Mouse (Mus musculus) limb, embryonic 15.5 days (tissue): ENCODE measurements around the gene Tnfrsf9. TPM values are rescaled to one million over a fixed set of nuclear protein-coding genes. Genes with fewer than 3 reads are reported as not detected.

Source experiments
- ATAC-seq: fragments of 200-750 bp; cut with Nextera tagmentation; 2 replicates; pipeline ENCODE4 v1.8.0; 2017; ENCODE audit warnings: low read depth, moderate TSS enrichment; ENCODE audit not compliant: insufficient number of reproducible peaks, low FRiP score, low TSS enrichment
- H3K27ac ChIP-seq: fragments of 300-500 bp; sonication (generic); 2 replicates; pipeline ENCODE4 v1.5.1; 2015; ENCODE audit warnings: moderate library complexity, mild to moderate bottlenecking, inconsistent platforms
- H3K27me3 ChIP-seq: fragments of 300-500 bp; sonication (generic); 2 replicates; pipeline ENCODE4 v1.6.1; 2015; ENCODE audit warnings: inconsistent platforms
- H3K36me3 ChIP-seq: fragments of 300-500 bp; sonication (generic); 2 replicates; pipeline ENCODE4 v1.6.1; 2015; ENCODE audit warnings: inconsistent platforms
- H3K4me1 ChIP-seq: fragments of 300-500 bp; sonication (generic); 2 replicates; pipeline ENCODE4 v1.6.1; 2015; ENCODE audit warnings: inconsistent platforms
- H3K4me2 ChIP-seq: fragments of 300-500 bp; sonication (generic); 2 replicates; pipeline ENCODE4 v1.6.1; 2015; ENCODE audit warnings: mild to moderate bottlenecking, inconsistent platforms
- H3K4me3 ChIP-seq: fragments of 300-500 bp; sonication (generic); 2 replicates; pipeline ENCODE4 v1.5.1; 2015; ENCODE audit warnings: mild to moderate bottlenecking, inconsistent platforms
- H3K9ac ChIP-seq: fragments of 300-500 bp; sonication (generic); 2 replicates; pipeline ENCODE4 v1.6.1; 2015; ENCODE audit warnings: inconsistent platforms
- H3K9me3 ChIP-seq: fragments of 300-500 bp; sonication (generic); 2 replicates; pipeline ENCODE4 v1.6.1; 2016; ENCODE audit warnings: inconsistent platforms
- WGBS: fragments of 180-500 bp; shearing (Covaris S2); methylation state at CpG from one replicate; pipeline ENCODE4 v1.1.7; 2015; 5-methylcytosine and 5-hydroxymethylcytosine counted together
- polyA plus RNA-seq: library from polyadenylated mRNA; unstranded; fragments of >200 nt; fragmentation: Nextera tagmentation; extraction: Ambion mirVana; gene quantifications from 2 replicates; pipeline ENCODE4 v1.2.1, GENCODE M21; 2015

Tnfrsf9 gene
- polyA plus RNA-seq, 1 experiment from 2014 or later: 0.83 TPM

GRCm38 (mm10) chr4:150975145-150975544 is 60.8 kb downstream of the Tnfrsf9 start:
- H3K4me3 ChIP-seq: no peak overlapping the region
- H3K9me3 ChIP-seq: no peaks in the 10 kb centered on the region
- H3K9ac ChIP-seq: no peak overlapping the region
- no peaks in the 10 kb centered on the region for H3K4me1 ChIP-seq
- no peak overlapping the region for H3K27ac ChIP-seq
- WGBS: 22% methylated on average over 1 of the region's 1 CpGs
- no peaks in the 10 kb centered on the region for H3K36me3 ChIP-seq
- no peak overlapping the region for H3K4me2 ChIP-seq
- no peak for ATAC-seq
- no peaks in the 10 kb centered on the region for H3K27me3 ChIP-seq

GRCm38 (mm10) chr4:150978156-150978910 is 64.0 kb downstream of the Tnfrsf9 start:
- WGBS: 83% methylated on average over 21 of the region's 21 CpGs
- H3K27me3 ChIP-seq: no peaks in the 10 kb centered on the region
- H3K36me3 ChIP-seq: no peaks in the 10 kb centered on the region
- H3K4me2 ChIP-seq: no peak overlapping the region
- ATAC-seq: no peak
- H3K9me3 ChIP-seq: no peaks in the 10 kb centered on the region
- no peaks in the 10 kb centered on the region for H3K4me1 ChIP-seq
- no peak overlapping the region for H3K27ac ChIP-seq
- no peak overlapping the region for H3K9ac ChIP-seq
- no peak overlapping the region for H3K4me3 ChIP-seq

GRCm38 (mm10) chr4:150979455-150979854 is 65.1 kb downstream of the Tnfrsf9 start:
- no peak for ATAC-seq
- Histone ChIP-seq H3K4me3 (no peak overlapping the region), H3K4me1 (no peaks in the 10 kb centered on the region), H3K9me3 (no peaks in the 10 kb centered on the region), H3K36me3 (no peaks in the 10 kb centered on the region), H3K9ac (no peak overlapping the region), H3K27ac (no peak overlapping the region), H3K4me2 (no peak overlapping the region), H3K27me3 (no peaks in the 10 kb centered on the region)
- WGBS: 64% methylated on average over 9 of the region's 9 CpGs

- Histone ChIP-seq H3K4me3 (no peak overlapping the region), H3K9me3 (no peaks in the 10 kb centered on the region), H3K36me3 (no peaks in the 10 kb centered on the region), H3K27me3 (no peaks in the 10 kb centered on the region), H3K27ac (no peak overlapping the region), H3K9ac (no peak overlapping the region), H3K4me1 (no peaks in the 10 kb centered on the region), H3K4me2 (no peak overlapping the region)
- WGBS: 83% methylated on average over 5 of the region's 5 CpGs
- no peak for ATAC-seq
Observed at GRCm38 (mm10) chr4:150980153-150980552, 65.8 kb downstream of the Tnfrsf9 start.

- H3K36me3 ChIP-seq: no peaks in the 10 kb centered on the region
- no peak overlapping the region for H3K4me3 ChIP-seq
- H3K4me2 ChIP-seq: no peak overlapping the region
- H3K27me3 ChIP-seq: no peaks in the 10 kb centered on the region
- ATAC-seq: no peak
- 46% methylated on average over 6 of the region's 6 CpGs for WGBS
- no peaks in the 10 kb centered on the region for H3K9me3 ChIP-seq
- no peak overlapping the region for H3K27ac ChIP-seq
- H3K9ac ChIP-seq: no peak overlapping the region
- no peaks in the 10 kb centered on the region for H3K4me1 ChIP-seq
Observed at GRCm38 (mm10) chr4:150990148-150990547, 75.8 kb downstream of the Tnfrsf9 start.

Other genes with a start within 250 kb of the Tnfrsf9 start
- gene Errfi1, start 60.6 kb upstream of the Tnfrsf9 start, polyA plus RNA-seq: 29.4 and 31.4 TPM in 2 replicates
- gene Park7, start 125 bp upstream of the Tnfrsf9 start, polyA plus RNA-seq: 349 and 381 TPM in 2 replicates
- gene Uts2, start 82.5 kb downstream of the Tnfrsf9 start, polyA plus RNA-seq: not detected in 2 replicates
- gene Per3, start 130.1 kb downstream of the Tnfrsf9 start, polyA plus RNA-seq: 4.7 and 4.8 TPM in 2 replicates
- gene Vamp3, start 143.4 kb downstream of the Tnfrsf9 start, polyA plus RNA-seq: 127 and 131 TPM in 2 replicates
- gene Gm13090, start 175.0 kb downstream of the Tnfrsf9 start, polyA plus RNA-seq: not detected in 2 replicates